Mouse (Mus musculus): ENCODE data around the gene Kansl1l. TPM values are rescaled to one million over a fixed set of nuclear protein-coding genes. Genes with fewer than 3 reads are reported as not detected.

The Kansl1l gene
- polyA plus RNA-seq, 1 experiment from 2014 or later, result 4.5 TPM

- H3K9ac ChIP-seq (replicated peaks), result no peak overlapping the region
- 68% methylated on average over 14 of the region's 14 CpGs for WGBS (ENCODE audit: insufficient replicate concordance)
- H3K27me3 ChIP-seq (ENCODE audit: insufficient read depth, low read length), result no peaks in the 10 kb centered on the region
- H3K4me2 ChIP-seq (ENCODE audit: low read depth, low read length), result no peak overlapping the region
- H3K27ac ChIP-seq (ENCODE audit: low read depth), result no peak overlapping the region
- TF ChIP-seq CTCF (IDR thresholded peaks at IDR 0.05; ENCODE audit: low read depth) (no peak), EP300 (IDR thresholded peaks at IDR 0.05; ENCODE audit: low read depth) (no peak)
- H3K4me1 ChIP-seq (ENCODE audit: insufficient read depth), result no peaks in the 10 kb centered on the region
- ATAC-seq, result no peak
- DNase-seq, result no peak
- no peaks in the 10 kb centered on the region for H3K9me3 ChIP-seq (ENCODE audit: low read length)
- no peaks in the 10 kb centered on the region for H3K36me3 ChIP-seq (replicated peaks; ENCODE audit: insufficient read depth, low read length)
- no peak overlapping the region for H3K4me3 ChIP-seq (ENCODE audit: low read depth, low read length)
Observed at GRCm38 (mm10) chr1:66677928-66678327, 139.4 kb downstream of the Kansl1l start.

DNA sequence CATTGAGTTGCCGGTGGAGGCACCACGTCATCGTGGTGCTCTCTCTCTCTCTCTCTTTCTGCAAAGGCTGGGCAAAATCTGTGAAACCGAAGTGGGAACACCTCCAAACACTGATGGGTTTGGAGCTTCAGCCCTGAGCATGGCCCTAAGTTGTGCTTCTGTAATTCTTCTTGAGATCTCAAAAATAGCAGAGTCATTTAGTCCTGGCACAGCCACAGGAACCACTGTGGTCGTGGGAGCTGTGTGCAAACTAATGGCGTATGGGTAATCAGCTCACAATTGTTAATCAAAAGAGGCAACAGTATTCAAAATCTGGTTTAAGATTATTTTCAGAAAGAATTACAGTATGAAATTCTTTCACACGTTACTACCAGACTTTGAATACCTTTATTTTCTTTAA lies 144.6 kb downstream of the Kansl1l start:
- H3K4me1 ChIP-seq (ENCODE audit: insufficient read depth), result no peaks in the 10 kb centered on the region
- H3K9me3 ChIP-seq (ENCODE audit: low read length), result no peaks in the 10 kb centered on the region
- no peak overlapping the region for H3K27ac ChIP-seq (ENCODE audit: low read depth)
- 71% methylated on average over 7 of the region's 7 CpGs for WGBS (ENCODE audit: insufficient replicate concordance)
- ATAC-seq, result no peak
- no peak overlapping the region for H3K9ac ChIP-seq (replicated peaks)
- no peak overlapping the region for H3K4me2 ChIP-seq (ENCODE audit: low read depth, low read length)
- no peaks in the 10 kb centered on the region for H3K36me3 ChIP-seq (replicated peaks; ENCODE audit: insufficient read depth, low read length)
- no peaks in the 10 kb centered on the region for H3K27me3 ChIP-seq (ENCODE audit: insufficient read depth, low read length)
- no peak for DNase-seq
- TF ChIP-seq CTCF (IDR thresholded peaks at IDR 0.05; ENCODE audit: low read depth), result no peak
- no peak overlapping the region for H3K4me3 ChIP-seq (ENCODE audit: low read depth, low read length)

DNA sequence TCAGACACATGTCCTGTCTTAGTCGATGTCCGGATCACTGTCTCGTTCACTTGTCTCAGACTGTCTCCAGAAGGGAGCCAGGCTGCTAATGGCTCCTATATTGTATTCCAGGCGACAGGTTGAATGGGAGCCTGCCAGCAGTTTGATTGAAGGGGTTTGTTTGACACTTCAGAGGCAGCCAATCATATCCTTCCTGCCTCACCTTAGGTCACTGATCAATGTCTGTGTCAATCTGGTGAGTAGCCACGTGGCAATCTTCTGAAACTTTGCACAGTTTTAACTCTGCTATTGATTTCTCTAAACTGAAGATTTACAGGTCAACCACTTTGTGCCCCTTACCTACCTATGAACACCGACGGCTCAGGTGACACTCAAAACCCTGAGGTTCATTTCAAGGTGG lies 145.9 kb downstream of the Kansl1l start:
- Histone ChIP-seq H3K4me1 (ENCODE audit: insufficient read depth) (no peaks in the 10 kb centered on the region), H3K4me3 (ENCODE audit: low read depth, low read length) (no peak overlapping the region), H3K9me3 (ENCODE audit: low read length) (no peaks in the 10 kb centered on the region), H3K4me2 (ENCODE audit: low read depth, low read length) (no peak overlapping the region), H3K9ac (replicated peaks) (no peak overlapping the region), H3K27ac (ENCODE audit: low read depth) (no peak overlapping the region), H3K36me3 (replicated peaks; ENCODE audit: insufficient read depth, low read length) (no peaks in the 10 kb centered on the region), H3K27me3 (ENCODE audit: insufficient read depth, low read length) (no peaks in the 10 kb centered on the region)
- DNase-seq, result peak; percentile 34
- TF ChIP-seq EP300 (IDR thresholded peaks at IDR 0.05; ENCODE audit: low read depth) (peak; percentile 36; the same call in 1 of the 2 replicates), CTCF (IDR thresholded peaks at IDR 0.05; ENCODE audit: low read depth) (no peak)
- 63% methylated on average over 7 of the region's 7 CpGs for WGBS (ENCODE audit: insufficient replicate concordance)
- peak; percentile 95 for ATAC-seq

Other genes with a start within 250 kb of the Kansl1l start
- 18.1 and 19.2 TPM in 2 replicates for gene Rpe, start 116.7 kb downstream of the Kansl1l start, polyA plus RNA-seq (2015; fragmentation: Nextera tagmentation; extraction: Ambion mirVana)
- gene Acadl, start 45.7 kb upstream of the Kansl1l start, polyA plus RNA-seq (2015; fragmentation: Nextera tagmentation; extraction: Ambion mirVana), result 380 and 392 TPM in 2 replicates
- gene Myl1, start 127.8 kb upstream of the Kansl1l start, polyA plus RNA-seq (2015; fragmentation: Nextera tagmentation; extraction: Ambion mirVana), result 6.0 and 153 TPM in 2 replicates
- 25.5 and 26.8 TPM in 2 replicates for gene Lancl1, start 221.3 kb upstream of the Kansl1l start, polyA plus RNA-seq (2015; fragmentation: Nextera tagmentation; extraction: Ambion mirVana)